Mouse (Mus musculus): ENCODE results near the gene Stk32c.

The Stk32c gene

DNA sequence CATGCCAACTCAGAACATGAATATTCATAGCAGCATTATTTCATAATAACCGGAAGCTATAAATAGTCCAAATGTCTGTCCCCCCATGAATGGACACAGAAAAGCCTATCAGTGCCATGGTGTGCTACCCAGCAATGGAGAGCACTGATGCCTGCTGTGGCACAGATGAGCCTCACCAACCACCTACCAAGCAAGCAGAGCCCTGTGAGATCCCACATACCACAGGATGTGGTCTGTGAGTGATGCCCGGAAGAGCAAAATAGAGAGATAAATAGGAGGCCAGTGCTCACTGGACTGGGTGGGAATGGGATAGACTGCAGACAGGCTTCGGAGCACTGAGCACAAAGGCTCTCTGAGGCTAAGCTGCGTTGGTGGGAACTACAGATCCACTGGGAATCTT lies 16.1 kb downstream of the Stk32c start:
- no peak for DNase-seq (ENCODE audit: low read depth, low spot score)

DNA sequence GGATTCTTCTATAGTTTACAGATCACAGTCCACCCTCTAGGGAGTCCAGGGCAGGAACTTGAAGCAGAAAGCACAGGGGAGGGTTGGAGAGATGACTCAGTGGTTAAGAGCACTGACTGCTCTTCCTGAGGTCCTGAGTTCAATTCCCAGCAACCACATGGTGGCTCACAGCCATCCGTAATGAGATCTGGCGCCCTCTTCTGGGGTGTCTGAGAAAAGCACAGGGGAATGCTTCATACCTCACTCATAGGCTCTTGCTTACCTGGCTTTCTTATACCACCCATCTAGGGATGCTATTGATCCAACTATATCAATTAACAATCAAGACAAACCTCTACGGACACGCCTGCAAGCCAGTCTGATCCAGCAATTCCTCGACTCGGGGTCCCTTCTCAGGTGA lies 21.5 kb downstream of the Stk32c start:
- DNase-seq (ENCODE audit: low read depth, low spot score): no peak

DNA sequence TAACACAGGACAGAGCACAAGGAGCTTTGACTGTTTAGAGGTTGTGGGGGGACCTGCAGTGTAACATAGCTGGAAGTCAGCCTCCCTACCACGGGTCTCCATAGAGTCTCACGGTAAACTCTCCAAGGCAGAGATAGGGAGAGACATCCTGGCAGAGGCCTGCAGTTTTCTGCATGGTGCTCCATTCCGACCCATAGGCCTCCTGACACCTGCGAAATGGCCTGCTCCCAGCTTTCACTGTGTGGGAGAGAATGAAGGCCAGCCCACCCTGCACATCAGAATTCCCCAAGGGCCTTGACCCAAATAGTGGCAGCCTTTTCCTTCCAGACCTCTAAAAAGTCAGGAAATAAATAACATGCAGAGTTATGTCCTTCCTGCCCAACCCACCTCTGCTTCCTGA lies 22.5 kb downstream of the Stk32c start:
- no peak for DNase-seq (ENCODE audit: low read depth, low spot score)

DNA sequence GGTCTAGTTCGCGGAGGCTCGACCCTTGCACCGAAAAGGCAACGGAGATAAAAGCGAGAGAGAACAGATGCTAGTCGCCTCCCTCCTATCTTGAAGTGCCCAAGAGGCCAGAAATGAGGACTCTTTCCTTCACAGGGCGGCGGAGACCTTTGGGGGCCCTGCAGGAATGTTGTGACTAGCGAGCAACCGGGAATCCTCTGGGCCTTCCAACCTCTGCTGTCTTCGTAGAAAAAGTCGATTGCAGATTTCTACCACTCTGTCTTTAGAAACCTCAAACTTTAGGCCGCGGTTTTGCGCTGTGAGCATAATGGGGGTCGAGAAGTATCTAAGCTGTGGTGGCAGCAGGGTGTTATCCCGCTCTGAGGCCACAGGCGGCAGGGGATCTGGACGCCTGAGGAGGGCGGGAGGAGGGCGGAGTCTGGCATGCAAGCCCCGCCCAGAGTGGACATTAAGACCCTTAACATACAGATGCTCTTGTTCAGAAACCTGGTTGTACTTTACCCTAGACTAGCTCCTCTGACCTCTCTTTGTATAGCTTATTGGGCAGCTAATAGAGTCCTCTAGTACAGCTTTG lies 24.4 kb downstream of the Stk32c start:
- DNase-seq (ENCODE audit: low read depth, low spot score): no peak

DNA sequence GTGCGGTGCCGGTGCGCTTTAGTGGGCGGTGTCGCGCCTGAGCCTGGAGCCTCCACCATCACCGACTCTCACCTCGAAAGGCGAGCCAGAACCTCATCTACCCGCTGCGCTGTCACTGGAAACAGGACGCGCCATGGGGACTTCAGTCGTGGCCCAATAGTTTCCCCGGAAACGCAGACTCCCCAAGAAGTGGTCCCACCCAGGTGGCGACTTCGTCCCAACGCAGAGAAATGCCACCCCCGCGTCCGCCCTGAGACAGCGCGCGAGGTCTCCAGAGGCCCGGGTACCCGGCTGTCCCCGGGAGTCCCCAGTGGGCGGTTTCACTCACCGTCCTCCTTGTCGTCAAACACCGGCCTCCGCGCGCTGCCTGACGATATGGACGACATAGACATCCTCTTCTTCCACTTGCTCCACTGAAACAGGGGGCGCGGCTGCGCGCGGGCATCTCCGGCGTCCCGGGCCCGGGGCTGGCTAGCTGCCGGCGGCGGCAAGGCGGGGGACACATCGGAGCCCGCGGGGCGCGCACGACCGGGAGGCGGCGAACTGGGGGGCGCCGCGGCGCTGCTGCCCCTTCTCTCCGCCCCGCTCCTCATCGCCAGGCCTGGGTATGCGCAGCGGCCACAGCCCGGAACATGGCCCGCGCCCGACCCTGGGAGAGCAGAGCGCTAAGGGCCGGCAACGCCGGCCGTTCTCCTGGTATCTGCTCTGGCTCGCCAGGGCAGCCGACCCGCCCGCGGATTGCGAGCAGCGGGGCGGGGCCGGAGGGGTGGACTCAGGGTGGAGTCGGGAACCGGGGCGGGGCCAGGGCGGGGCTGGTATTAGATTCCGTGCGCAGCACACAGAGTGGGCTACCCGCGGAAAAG lies 25.1 kb downstream of the Stk32c start:
- DNase-seq (ENCODE audit: low read depth, low spot score): no peak

DNA sequence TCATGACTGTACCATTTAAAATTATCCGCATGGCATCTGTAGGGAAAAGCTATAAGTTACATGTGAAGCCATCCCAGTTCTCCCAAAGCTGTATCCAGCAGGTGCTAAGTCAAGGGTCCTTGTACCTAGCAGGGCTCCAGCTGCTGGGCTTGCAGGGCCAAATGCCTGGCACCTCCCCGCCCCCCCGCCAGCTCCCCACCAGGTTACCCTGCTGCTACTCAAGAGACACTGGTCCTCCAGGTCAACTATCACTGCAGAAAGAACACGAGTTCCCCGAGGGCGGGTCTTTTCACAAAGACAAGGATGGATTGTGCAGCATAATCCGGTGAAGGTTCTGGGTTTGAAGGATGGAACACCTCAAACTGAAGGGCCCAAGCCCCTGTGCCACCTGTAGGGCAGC lies 25.8 kb downstream of the Stk32c start:
- no peak for DNase-seq (ENCODE audit: low read depth, low spot score)

DNA sequence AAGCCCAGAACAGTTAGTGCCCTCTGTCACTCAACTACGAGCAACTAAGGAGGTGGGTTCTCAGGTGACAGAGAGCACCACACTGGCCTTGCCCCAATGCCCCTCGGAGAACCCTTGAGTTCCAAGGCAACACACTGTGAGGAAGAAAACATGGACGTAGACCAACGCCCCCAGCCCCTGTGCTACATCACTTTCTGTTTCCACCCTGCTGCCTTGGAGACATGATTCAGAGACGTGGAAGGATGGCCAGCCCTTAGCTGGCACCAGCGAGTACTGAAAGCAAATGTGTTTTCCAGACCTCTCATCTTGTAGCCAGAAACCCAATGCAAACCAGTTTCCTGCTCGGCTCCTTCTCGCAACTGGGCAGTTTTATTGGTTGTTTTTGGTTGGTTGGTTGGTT lies 26.7 kb downstream of the Stk32c start:
- DNase-seq (ENCODE audit: low read depth, low spot score): no peak

DNA sequence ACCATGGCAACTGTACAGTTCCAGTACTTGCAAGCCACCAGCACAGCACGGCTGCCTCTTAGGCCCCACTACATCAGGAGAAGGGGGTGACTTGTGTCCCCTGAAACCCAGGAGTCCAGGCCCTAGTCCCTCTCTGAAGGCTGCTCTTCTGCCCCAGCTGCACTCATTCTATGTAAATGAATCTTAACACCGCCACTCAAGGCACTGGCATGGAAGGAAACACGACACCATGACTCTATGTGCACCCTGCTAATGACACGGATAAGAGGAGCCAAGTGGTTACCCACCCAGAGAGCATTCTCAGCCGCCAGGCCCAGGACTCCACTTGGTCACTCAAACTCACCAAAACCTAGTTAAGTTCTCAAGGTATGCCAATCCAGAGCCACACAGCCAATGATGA lies 27.1 kb downstream of the Stk32c start:
- no peak for DNase-seq (ENCODE audit: low read depth, low spot score)

DNA sequence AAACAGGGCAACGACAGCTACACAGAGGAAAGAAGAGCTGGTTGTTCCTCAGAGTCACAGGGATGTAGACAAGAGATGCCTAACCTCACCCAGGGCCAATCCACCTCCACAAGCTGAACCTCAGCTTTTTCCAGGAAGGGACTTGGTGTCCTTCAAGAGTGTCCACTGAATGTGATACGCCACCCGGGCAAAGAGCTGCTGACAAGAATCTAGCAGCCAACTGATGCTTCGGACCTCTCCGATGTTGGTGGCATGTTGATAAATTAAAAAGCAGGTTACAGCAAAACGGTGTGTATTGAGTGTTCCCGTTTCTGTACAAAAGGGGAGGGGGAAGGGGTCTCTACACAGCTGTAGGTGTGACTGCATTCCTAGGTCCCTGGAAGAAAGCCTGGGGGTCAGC lies 28.3 kb downstream of the Stk32c start:
- DNase-seq (ENCODE audit: low read depth, low spot score): no peak

DNA sequence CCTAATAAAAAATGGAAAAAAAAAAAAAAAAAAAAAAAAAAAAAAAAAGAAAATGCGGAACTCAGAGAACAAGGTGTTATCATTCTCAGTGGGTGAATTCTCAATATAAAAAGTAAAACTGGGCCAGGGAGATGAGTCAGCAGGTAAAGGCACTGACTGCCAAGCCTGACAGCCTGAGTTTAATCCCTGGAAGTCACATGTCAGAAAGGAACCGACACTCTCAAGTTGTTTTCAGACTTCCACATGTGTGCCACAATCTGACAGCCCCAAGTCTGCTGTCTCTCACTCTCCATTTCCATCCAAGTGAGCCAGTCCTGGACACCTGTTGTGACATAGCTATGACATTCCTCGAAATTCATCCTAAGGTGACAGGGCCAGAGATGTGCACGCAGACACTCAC lies 28.7 kb downstream of the Stk32c start:
- DNase-seq (ENCODE audit: low read depth, low spot score): no peak

DNA sequence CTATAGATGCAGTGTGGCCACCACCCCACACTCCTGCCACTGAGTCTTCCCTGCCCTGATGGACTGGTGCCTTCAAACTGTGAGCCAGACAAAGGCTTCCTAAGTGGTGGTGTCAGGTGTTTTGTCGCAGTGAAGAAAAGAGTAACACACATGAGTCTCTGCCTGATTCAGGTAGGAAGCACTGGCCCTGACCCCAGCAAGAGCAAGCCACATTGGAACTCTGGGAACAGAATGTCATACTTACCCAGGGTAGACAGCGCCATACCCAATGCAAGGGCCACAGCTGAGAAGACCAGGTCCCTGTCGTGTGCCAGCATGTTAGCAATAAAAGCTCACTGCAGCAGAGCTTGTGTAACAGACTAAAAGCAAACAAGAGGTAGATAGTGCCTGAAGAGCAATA lies 33.0 kb downstream of the Stk32c start:
- no peak for DNase-seq (ENCODE audit: low read depth, low spot score)

DNA sequence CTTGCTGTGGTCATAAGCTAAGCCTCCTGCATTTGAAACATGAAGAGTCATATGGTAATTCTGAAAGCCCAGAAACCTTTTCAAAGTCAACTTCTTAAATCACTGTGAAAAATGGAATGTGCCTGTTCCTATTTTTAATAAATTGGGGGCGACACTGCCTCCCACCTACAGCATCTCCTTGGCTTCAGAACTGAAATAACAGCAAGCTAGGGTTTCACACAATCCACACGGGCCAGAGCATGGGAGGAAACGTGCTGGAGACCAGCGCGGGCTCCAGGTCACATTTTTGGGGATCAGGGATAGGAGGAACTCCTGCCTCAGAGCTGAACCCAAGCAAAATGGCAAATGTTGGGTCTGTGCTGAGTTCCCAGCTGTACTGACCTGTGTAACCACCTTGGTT lies 33.8 kb downstream of the Stk32c start:
- DNase-seq (ENCODE audit: low read depth, low spot score): peak; percentile 59

DNA sequence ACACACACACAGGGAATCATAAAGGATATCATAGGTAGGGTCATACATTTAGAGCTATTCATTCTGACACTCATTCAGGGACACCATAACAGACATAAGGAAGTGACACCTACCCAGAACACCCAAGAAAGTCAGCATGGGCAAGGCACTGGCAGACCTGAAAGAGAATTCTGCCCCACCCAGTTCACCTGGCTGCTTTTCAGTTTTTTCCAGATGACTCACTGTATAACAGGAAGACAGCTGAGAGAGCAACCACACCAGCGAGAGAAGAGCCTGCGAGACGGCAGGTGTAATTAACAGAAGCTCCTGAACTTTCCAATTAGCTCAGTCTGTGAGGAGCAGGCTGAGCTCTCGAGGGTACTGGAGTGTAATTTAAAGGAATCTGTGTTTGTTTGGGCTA lies 44.0 kb downstream of the Stk32c start:
- DNase-seq (ENCODE audit: low read depth, low spot score): no peak

DNA sequence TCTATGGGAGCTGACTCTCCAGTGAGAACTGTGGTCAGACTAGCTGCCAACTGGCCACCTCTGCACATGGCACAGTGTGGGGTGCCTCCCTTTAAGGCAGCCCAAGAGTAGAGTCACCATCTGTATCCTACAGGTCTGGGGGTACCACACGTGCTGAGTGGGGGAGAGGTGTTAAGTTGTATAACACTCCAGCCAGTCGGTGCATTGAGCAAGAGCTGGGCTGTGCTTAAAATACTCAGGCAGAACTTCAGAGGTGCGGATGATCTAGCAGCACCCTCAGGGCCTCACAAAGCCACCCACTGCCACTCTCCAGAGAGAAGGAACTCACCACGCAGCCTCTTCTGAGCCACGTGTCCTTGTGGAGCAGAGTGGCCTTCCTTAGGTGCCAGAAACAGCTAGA lies 48.7 kb downstream of the Stk32c start:
- DNase-seq (ENCODE audit: low read depth, low spot score): peak; percentile 91

DNA sequence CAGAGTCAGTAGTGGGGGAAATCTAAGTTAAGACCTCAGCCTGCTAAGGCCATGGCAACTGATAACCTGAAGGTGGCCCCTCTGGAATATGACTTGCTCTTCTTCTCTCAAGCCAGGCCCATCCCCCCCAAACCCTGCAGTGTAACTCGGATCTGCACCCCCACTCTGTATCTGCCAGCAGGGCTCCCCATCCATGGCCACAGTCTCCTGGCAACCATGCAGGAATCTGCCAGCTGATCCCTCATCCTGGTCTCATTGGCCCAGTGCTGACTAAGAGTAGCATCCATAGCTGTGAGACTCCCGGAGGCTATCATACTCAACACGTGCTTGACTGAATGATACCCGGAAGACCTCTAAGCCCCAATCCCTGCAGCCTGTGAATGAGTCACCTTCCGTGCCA lies 54.2 kb downstream of the Stk32c start:
- DNase-seq (ENCODE audit: low read depth, low spot score): no peak

DNA sequence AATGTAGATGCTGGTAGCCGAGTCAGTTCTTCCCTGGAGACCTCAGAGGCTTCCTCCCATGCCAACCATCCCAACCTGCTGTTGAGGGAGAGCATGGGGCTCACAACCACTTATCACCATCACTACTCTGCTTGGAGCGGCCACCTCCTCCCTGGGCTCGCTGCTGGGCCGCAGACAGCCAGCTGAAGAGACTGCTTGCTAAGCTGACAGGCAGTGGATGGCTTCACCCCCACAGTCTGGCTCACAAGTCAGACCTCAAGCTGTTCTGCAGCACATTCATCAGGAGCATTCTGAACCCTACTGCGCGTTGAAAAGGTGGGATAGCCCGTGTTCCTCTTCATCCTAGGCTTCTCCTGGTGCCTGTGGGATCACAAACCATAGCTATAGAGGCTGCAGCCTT lies 54.6 kb downstream of the Stk32c start:
- DNase-seq (ENCODE audit: low read depth, low spot score): peak; percentile 70

DNA sequence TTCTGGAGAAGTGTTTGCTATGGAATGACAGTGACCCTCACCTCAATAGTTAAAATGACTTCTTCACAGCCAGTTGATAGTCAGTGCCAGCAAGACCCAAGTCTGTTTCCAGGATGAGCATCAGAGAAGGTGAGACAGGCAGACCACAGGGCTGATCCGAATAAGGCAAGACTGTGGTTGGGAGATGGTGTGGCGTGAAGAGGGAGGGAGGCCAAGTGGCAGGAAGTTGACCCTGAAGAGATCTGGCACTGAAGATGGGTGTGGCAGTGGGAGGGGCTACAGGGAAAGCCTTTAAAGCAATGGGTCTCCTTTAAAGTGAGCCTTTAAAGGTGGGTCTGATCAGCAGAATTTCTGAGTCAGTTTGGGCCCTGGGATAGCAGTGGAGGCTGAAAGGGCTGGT lies 55.6 kb downstream of the Stk32c start:
- DNase-seq (ENCODE audit: low read depth, low spot score): no peak

DNA sequence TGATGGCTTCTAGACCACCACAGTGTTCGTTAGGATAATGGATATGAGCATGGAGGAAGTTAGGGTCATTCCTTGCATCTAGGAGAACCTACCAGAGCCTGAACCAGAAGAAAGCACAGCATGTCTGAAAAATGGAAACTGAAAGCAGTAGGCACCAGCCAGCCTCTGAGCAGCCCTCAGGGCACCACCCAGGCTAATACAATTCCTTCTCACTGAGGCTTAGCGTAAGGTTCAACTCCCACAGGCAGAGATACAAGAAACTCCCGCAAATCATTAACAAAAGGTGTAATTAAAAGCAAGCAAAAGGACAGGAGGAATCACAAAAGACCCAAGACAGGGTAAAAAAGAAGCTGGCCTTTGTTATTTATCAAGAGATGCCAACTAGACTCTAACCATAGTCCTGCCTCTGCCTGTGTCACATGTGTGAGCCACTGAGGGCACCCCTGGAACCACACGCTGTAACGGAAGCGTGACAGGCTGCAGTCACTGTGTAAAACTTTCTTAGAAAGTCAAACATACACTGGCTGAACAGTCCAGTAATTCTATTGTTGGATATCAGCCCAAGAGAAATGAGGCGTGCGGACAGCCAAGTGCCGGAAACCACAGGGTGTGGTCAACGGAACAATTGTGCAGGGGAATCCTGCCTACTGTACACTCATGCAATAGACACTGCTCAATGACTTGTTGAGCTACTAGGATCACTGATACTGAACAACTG lies 56.6 kb downstream of the Stk32c start:
- DNase-seq (ENCODE audit: low read depth, low spot score): no peak

DNA sequence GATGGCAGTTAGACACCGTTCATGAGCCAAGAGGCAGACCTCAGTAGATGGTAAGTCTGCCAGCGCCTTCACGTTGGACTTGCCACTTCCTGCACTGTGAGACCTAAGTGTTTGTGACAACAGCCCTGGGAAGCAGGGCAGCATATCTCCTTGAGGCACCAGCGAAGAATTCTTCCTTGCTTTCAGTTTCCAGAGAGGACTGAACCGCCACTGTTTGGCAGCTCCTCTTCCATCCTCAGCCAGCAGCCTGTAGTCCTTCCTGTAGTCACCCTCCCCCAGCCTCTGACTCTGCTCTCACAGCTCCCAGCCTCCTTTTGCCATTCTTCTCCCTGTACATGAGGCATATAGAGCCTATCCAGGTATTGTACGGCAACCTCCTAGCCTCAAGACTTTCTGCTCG lies 60.2 kb downstream of the Stk32c start:
- DNase-seq (ENCODE audit: low read depth, low spot score): no peak

DNA sequence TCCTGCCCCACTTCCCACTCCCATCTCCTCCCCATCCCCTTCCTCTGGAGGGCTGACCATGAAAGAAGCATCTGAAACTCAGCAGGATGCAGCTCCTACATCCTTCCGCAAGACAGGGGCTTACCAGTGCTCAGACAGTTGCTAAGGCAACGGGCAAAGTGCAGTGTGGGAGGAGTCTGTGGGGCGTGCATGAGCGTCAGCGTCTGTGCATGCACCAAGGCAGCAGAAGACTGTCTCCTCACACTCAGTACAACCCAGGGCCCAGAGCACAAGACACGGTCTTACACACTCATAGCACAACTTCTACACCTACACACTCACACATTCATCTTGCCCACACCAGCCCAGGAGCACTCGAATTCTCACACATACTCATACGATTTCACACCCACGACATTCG lies 62.0 kb downstream of the Stk32c start:
- DNase-seq (ENCODE audit: low read depth, low spot score): peak; percentile 74

DNA sequence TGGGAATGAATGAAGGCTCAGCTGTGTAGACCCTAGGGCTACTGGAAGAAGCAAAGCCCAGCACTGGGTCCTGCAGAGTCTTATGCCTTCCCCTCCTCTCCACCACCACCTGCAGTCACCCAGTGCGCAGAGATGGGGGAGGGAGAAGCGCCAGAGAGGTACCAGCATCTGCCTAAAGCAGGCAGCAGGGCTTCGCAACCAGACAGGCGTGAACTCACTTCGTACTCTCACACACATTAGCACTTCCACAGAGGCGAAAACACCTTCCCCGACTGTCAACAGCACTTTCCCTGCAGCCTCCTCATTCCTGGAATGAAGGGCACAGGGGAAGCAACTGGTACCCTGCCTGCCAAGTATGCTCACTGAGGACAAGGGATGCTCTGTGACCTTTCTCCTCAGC lies 63.7 kb downstream of the Stk32c start:
- DNase-seq (ENCODE audit: low read depth, low spot score): no peak

DNA sequence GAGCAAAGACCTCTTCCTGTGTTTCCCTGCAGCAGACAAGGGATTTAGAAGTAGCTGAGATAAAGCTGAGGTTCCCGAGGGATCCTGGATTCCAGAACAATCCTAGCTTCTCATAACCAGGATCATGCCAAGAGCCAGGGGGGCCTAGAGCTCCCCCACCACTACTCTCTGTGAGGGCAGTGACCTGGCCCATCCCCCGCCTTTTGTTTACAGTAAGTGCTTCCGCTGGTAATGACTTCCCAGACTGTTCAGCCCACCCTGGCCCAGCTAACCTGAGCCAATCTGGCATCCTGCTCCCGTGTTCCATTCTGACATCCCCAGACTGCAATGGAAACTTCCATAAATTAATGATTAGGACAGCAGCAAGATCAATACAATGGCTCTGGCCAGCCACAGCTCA lies 65.7 kb downstream of the Stk32c start:
- DNase-seq (ENCODE audit: low read depth, low spot score): no peak

DNA sequence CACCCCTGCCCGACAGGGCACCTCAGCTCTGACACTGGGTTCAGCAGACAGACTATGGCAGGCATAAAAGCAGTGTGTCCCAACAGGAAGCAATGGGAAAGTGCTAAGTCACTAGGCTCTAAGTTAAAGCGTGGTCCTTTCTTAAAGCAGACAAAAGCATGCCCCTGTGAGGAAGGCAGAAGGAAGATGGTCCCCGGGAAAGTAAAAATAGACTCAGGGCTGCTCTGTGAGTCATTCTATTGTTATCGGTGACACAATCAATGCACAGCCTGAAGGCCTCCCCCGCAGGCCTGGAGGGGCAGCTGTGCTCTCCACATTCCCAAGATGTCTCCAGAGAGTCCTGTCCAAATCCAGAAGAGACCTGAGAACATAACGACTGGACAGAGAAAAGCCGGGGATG lies 67.2 kb downstream of the Stk32c start:
- DNase-seq (ENCODE audit: low read depth, low spot score): no peak

All from telencephalon, adult 2 months (tissue).